Mouse (Mus musculus) megakaryocyte progenitor cell, adult 5-6 weeks (primary cell): Measurements from ENCODE around the gene Bfsp2. TPM values are rescaled to one million over a fixed set of nuclear protein-coding genes. Genes with fewer than 3 reads are reported as not detected.
"Not testable (repeated sequence)": the region's sequence is repeated elsewhere in the genome, so short reads cannot be mapped to it uniquely, and the experiment has no call there.

Source experiments
- ATAC-seq: replicated peaks from 2 replicates; pipeline ENCODE4 v1.8.0; 2016; ENCODE audit warnings: mild to moderate bottlenecking, moderate TSS enrichment, inconsistent platforms; ENCODE audit not compliant: poor library complexity
- total RNA-seq, 2 experiments: library from RNA; stranded (forward) in 1 of 2; stranded (reverse) in 1 of 2; fragments of 157-497, 149-512 nt in 1 of 2; fragments of 200-1000 nt in 1 of 2; gene quantifications; 2 replicates each; pipeline versions ENCODE4 v1.2.3 to v1.2.4; 2015 to 2017

Bfsp2 gene
- total RNA-seq, 2 experiments from 2014 or later: 0.62 to 0.69 TPM

DNA sequence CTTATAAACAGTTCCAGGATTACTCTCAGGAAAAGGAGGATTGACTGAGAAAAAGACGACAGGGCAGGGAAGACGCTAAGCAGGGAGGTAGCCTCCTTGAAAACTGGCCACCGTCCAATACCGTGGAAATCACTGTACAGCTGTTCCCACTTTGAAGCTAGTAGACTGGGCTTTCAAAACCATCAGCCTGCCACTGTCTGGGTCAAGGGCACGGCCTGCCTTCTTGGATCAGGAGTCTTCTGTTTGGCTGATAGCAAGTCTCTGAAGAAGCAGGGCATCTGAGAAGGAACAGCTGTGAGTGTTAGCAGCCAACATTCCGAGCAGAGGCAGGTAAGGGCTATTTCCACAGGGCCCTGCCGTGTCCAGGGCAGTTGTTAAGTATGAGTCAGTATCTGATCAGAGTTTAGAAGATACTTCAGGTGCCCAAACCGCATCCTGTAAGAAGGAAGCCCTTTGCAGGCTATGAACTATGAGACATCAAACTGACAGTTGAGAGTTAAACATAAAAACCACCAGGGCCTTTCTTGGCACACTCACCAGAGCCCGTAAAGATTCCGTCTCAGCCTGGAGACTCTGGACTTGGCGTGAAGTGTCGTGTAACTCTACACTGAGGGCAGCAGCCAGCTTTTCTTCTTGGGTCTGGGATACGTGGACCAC, 48.0 kb downstream of the Bfsp2 start:
- ATAC-seq: no peak

- no peak for ATAC-seq
Observed at GRCm38 (mm10) chr9:103431718-103432117, 48.5 kb downstream of the Bfsp2 start.

DNA sequence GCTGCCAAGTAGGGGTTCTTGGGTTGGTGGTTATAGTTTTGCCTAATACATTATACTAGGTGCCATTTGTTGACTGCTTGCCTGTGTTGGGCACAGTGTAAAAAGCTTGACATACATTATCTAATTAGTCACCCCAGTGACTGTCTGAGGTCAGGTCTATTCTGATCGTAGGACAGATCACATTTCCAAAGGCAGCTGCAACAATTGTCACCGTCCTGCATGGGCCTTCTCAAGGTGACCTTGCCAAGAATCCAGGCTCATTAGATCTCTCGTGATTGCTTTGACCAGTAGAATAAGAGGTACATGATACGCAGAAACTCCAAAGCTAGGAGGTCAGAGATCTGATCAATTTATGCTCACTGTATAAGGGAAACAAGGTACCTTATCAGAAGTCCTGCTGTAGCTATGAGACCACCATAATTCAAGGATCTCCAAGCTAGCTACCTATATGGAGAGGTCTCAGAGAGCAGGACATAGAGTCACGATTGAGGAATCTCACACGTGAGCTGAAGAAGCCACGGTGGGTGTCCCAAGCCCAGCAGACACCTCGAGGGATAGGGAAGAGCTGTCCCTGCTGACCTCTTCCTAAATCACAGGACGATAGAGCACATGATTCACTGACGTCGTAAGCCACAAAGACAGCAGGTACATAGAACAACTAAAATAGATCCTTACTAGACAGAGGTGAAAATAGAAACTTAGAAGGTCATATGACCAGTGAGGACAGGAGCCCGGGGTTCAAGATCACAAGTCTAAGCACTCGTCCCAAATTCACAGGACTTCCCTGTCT, 49.6 kb downstream of the Bfsp2 start:
- ATAC-seq: no peak

GRCm38 (mm10) chr9:103426425-103426824, 53.8 kb downstream of the Bfsp2 start:
- ATAC-seq: peak; percentile 45

DNA sequence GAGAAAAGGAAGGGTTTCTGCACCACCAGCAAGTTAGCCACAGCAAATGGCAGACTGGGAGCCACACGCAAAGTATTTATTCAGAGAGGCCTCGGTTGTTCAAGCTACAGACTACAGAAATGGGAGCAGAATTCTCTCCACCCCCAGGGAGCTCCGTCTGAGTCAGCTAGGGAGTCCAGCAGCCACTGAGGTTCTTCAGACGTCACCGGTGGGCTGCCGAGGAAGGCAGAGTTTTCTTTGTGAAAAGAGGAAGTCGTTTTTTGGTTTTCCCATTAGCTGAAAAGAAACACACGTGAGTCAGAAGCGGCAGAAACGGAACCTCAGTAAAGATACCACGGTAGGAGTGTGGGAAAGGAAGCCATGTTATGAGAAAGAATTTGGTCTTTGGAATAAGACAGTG, 55.4 kb downstream of the Bfsp2 start:
- ATAC-seq: peak; percentile 86

DNA sequence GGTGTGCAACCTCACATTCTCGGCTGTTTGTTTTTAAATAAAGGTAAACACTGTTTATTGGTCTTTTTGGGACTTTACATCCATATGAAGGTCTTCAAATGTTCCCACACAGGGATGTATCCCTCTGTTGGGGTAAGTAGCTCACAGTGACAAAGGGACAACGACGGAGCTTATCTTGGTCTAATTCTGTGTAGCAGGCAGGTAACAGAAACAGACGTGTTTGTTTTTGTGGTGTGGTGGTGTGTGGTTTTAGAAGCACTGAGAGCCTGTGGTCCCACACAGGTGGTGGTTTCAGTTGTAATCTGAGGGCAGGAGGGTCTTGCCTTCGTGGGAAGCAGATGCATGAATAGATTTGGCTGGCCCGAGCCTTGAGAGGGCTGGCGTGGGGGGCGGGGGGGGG, 56.3 kb downstream of the Bfsp2 start:
- ATAC-seq: peak; percentile 15; the same call in 1 of the 2 replicates

DNA sequence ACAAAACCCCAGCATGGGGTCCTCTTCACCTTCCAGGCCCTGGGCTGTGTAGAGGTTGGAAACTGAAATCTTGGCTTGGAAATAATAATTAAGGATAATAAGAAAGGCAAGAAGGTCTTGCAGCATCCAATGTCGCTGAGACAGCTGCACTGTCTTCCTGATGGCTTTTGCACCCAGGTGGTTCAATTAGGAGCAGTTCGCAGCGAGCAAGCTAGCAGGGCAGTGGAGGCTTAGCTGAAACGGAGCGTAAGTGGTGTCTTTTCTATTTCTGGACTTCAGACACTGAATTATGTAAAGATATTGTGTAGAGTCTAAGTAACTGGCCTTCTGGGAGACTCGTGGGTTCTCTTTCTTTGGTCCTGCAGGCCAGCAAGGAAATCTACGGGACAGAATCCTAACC, 56.8 kb downstream of the Bfsp2 start:
- ATAC-seq: no peak

DNA sequence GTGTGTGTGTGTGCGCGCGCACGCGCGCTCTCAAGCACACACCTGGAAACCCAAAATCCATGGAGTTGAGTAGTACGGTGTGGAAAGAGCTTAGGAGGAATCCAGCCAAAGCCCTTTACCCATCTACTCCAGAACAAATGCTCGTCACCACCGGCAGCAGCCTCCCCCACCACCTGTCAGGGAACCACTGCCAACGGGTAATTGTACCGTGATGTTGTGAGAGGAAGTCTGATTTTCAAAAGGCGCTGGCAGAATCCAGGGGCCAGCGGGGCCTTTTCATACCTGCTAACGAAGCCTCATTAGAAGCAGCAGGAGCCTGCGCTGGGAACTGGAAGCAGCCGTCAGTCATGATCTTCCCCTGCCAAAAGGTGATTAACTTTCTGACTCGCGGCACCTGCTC, 57.4 kb downstream of the Bfsp2 start:
- no peak for ATAC-seq

GRCm38 (mm10) chr9:103420844-103421243, 59.4 kb downstream of the Bfsp2 start:
- no peak for ATAC-seq

GRCm38 (mm10) chr9:103418786-103419185, 61.4 kb downstream of the Bfsp2 start:
- no peak for ATAC-seq

GRCm38 (mm10) chr9:103418267-103418666, 62.0 kb downstream of the Bfsp2 start:
- not testable (repeated sequence) for ATAC-seq

- ATAC-seq: no peak
Observed at GRCm38 (mm10) chr9:103413457-103413856, 66.8 kb downstream of the Bfsp2 start.

- no peak for ATAC-seq
Observed at GRCm38 (mm10) chr9:103409119-103409518, 71.1 kb downstream of the Bfsp2 start.

GRCm38 (mm10) chr9:103408136-103408777, 72.0 kb downstream of the Bfsp2 start:
- ATAC-seq: no peak

GRCm38 (mm10) chr9:103403331-103403973, 76.8 kb downstream of the Bfsp2 start:
- ATAC-seq: no peak

DNA sequence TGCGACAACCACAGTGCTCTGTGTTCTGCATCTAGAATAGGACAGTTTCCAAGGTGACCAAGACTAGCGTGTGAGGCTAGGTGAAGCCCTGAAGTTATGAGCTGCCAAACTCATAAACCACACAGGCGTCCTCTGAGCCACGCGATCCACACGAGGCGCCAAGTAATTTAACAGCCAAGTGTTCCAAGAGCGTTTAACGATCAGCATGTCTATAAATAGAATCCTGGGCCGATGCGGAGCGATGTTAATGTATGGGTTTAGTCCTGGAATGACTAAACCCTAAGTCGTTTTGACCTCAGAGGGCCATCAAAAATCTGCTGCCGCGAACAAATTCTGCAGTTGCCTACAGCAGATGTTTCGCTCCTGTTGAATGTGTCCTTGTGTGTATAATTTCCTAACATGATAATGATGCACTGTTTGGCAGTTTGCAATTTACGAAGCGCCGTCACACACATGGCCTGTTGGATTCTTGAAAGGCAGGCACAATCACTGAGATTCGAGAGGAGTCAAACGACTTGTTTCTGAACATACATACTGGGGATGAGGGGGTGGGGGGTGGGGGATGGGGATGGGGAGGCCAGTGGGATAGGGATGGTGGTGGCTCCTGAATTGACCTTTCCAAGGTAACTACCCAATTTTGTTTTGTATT, 81.6 kb downstream of the Bfsp2 start:
- no peak for ATAC-seq

- no peak for ATAC-seq
Observed at GRCm38 (mm10) chr9:103393256-103393655, 87.0 kb downstream of the Bfsp2 start.

DNA sequence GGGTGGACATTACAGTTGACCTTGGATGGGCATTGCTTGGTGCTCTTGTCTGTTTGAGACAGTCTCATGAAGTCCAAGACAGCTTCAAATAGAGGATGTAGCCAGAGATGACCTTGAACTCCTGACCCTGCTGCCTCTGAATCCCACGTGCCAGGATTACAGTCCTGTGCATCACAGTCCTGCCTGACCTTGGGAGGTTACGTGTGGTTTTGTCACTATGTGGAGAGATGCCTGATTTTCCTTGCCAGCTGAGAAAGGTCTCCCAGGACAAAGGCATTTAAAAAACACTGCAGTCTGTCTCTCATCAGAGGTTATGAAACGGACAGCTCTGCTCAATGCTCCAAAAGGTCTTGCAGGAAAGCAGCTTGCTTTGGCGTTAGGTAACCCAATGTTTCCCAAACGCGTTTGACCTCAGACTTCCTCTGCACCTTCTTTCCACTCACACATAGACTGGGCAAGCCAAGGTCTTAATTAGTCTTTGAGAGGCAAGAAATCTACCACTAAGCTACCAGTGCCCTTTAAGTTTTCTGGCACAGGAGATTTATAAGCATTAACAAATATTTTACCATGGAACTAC, 88.3 kb downstream of the Bfsp2 start:
- peak; percentile 80 for ATAC-seq

- ATAC-seq: no peak
Observed at GRCm38 (mm10) chr9:103389261-103389660, 91.0 kb downstream of the Bfsp2 start.

DNA sequence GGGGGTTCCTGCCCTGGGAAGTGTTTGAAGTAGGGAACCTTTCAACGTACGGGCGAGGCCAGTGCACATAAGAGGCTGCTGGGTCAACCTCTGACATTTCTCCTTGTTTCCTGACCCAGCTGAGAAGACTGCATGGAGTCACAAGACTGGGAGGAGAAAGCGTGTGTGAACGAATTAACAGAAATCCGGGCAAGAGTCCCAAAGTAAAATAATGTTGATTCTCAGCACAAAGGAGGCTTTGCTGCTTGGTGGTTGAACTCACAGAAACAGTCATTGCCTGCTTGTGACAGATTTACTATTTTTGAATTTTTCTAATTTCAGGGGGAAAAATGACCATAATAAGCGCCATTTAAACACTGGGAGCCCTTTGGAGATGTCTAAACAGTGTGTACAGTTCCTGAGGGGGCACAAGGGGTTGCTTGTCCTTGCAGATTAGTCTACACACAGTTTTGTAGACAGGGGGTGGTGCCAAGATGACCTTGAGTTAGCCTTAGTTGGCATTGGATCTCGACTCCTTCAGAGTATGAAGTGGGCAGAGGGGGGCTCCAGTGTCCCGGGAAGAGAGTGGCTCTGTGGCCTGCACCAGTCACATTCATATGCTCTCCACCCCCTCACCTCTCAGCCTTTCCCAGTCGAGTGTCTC, 93.1 kb downstream of the Bfsp2 start:
- no peak for ATAC-seq
